Mouse (Mus musculus) small intestine, adult 2 months (tissue): Measurements from ENCODE around the gene Lnp1.

Source experiments
- CTCF ChIP-seq: fragments of 200-500 bp; IDR thresholded peaks from 2 replicates; pipeline ENCODE4 v1.5.1; 2012; ENCODE audit warnings: low read depth, mild to moderate bottlenecking, control low read depth, inconsistent platforms, low read length, moderate library complexity, mixed read lengths; ENCODE audit not compliant: insufficient replicate concordance, insufficient read length; ENCODE audit errors: extremely low read depth
- POLR2A ChIP-seq: fragments of 200-500 bp; IDR thresholded peaks from 2 replicates; pipeline ENCODE4 v1.6.1; 2012; ENCODE audit warnings: low read depth, mild to moderate bottlenecking, control low read depth, inconsistent platforms, low read length, moderate library complexity

DNA sequence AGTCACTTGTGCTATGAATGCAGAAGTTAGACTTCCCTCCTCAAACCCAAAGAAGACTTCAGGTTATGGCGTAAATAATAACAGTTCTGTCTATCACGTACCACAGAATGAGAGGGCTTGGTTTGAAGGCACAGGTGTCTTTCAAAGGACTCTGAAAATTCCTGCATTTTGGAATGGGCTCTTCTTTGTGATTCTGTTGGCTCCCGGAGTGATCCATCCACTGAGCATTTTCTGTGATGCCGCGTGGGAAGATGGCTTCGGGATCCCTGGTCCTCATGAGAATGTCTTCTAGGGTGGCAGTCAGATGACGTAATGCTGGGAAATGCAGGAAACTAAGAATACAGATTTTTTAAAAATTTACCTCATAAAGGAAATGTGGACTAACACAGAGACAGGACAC lies 10.6 kb downstream of the Lnp1 start:
- TF ChIP-seq POLR2A = no peak
- no peak for TF ChIP-seq CTCF
